In the genomic region with DNA sequence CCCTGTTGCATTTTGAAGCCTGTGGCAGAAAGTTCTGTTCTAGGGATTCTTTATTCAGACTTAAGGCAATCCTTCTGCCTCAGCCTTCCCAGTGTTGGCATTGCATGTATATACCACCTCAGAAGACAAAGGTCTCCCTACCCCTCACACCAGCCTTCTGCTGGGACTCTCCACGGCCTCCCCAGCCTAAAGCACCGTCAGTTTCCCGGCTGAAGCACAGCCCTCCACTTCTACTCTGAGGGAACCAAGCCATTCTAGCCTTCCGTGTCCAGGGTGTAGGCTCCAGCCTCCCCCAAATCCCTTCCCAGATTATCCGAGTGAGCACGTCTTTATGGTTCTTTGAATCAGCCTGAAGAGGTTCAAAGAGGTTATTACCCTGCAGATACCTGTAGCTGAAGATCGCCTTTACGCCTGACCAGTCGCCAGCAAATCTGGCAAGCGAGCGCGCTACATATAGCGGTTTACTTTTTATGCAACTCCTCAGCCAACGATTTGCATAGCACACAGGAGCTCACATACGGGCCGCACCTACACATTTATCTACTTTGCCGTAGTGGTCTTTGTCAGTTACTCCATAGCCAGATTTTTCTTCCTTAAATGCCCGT, we compare ENCODE assay signal across 9 mouse cellular contexts. TPM values are rescaled to one million over a fixed set of nuclear protein-coding genes. Genes with fewer than 3 reads are reported as not detected.
DNase-seq lines count a peak whose midpoint lies in the region; ATAC-seq lines count a peak whose summit lies in the region.
"Had no signal": no experiment of that assay in that cellular context is flagged by ENCODE, and none has a peak within 500 bp of the region (broad histone marks: within the 10 kb centered on the region; RNA-seq: fewer than 3 reads in every experiment).

No protein-coding gene starts in this region.

- H3K9ac ChIP-seq in heart, embryonic 16.5 days (ENCODE audit: low read length), result no peak overlapping the region
- H3K9ac ChIP-seq in forebrain, embryonic 12.5 days, result peak overlapping the region; percentile 13; the same call in 1 of the 2 replicates
- no peak overlapping the region for H3K9ac ChIP-seq in liver, embryonic 12.5 days

- H3K36me3 ChIP-seq in heart, embryonic 16.5 days (ENCODE audit: control insufficient read depth, insufficient read depth), result no peaks in the 10 kb centered on the region
- H3K36me3 ChIP-seq in forebrain, embryonic 12.5 days (replicated peaks), result no peaks in the 10 kb centered on the region
- H3K36me3 ChIP-seq in liver, embryonic 12.5 days, result no peaks in the 10 kb centered on the region

- DNase-seq in heart, adult 9 months (ENCODE audit: low spot score in 2 of 2), result no peak
- DNase-seq in brain, adult 2 months (ENCODE audit: low read depth, low spot score), result peak; percentile 53
- peak; percentile 8 to 12 for DNase-seq in right cerebral cortex, postnatal 36 days (ENCODE audit: low spot score in 2 of 2)
- no peak for DNase-seq in gastrocnemius, adult 8-10 months (ENCODE audit: low spot score in 2 of 2)
- DNase-seq in spleen, postnatal 14 days (ENCODE audit: low spot score in 2 of 2), result no peak

- H3K4me2 ChIP-seq in heart, embryonic 16.5 days (ENCODE audit: low read depth, low read length), result peak overlapping the region; percentile 53
- H3K4me2 ChIP-seq in forebrain, embryonic 12.5 days, result peak overlapping the region; percentile 43
- peak overlapping the region; percentile 58 for H3K4me2 ChIP-seq in liver, embryonic 12.5 days

- H3K4me1 ChIP-seq in heart, embryonic 16.5 days (ENCODE audit: control insufficient read depth, insufficient read depth, low read length), result peaks cover 5% of the 10 kb centered on the region; the same call in 1 of the 2 replicates
- peaks cover 6% of the 10 kb centered on the region; the same call in 1 of the 2 replicates for H3K4me1 ChIP-seq in forebrain, embryonic 12.5 days
- H3K4me1 ChIP-seq in liver, embryonic 12.5 days, result peaks cover 13% of the 10 kb centered on the region; the same call in 1 of the 2 replicates

- no peak for ATAC-seq in heart, embryonic 16.5 days (replicated peaks; ENCODE audit: extremely low read depth, insufficient read depth, low FRiP score)
- ATAC-seq in forebrain, embryonic 12.5 days (ENCODE audit: low FRiP score), result no peak
- no peak for ATAC-seq in liver, embryonic 12.5 days

- peak overlapping the region; percentile 38 for H3K4me3 ChIP-seq in heart, embryonic 16.5 days (ENCODE audit: low read length)
- peak overlapping the region; percentile 33 for H3K4me3 ChIP-seq in forebrain, embryonic 12.5 days (replicated peaks)
- peak overlapping the region; percentile 44 for H3K4me3 ChIP-seq in liver, embryonic 12.5 days

- H3K27ac ChIP-seq in heart, embryonic 16.5 days (ENCODE audit: low read length), result no peak overlapping the region
- no peak overlapping the region for H3K27ac ChIP-seq in forebrain, embryonic 12.5 days
- H3K27ac ChIP-seq in liver, embryonic 12.5 days, result no peak overlapping the region

- no peaks in the 10 kb centered on the region for H3K9me3 ChIP-seq in heart, embryonic 16.5 days (replicated peaks; ENCODE audit: control insufficient read depth, low read length)
- H3K9me3 ChIP-seq in forebrain, embryonic 12.5 days, result no peaks in the 10 kb centered on the region
- no peaks in the 10 kb centered on the region for H3K9me3 ChIP-seq in liver, embryonic 12.5 days (replicated peaks)

- WGBS in heart, embryonic 16.5 days, result 5% methylated on average over 18 of the region's 18 CpGs
- WGBS in forebrain, embryonic 12.5 days, result 2% methylated on average over 18 of the region's 18 CpGs
- 5% methylated on average over 18 of the region's 18 CpGs for WGBS in liver, embryonic 12.5 days (ENCODE audit: insufficient replicate concordance)

- no peaks in the 10 kb centered on the region for H3K27me3 ChIP-seq in heart, embryonic 16.5 days (ENCODE audit: control insufficient read depth, insufficient read depth, low read length)
- H3K27me3 ChIP-seq in forebrain, embryonic 12.5 days, result peaks cover 8% of the 10 kb centered on the region
- H3K27me3 ChIP-seq in liver, embryonic 12.5 days (replicated peaks), result peaks cover 51% of the 10 kb centered on the region

RNA-seq across cellular contexts. Expression of gene Gpx6, which starts 10.1 kb away (rescaled TPM):
- 0.21 TPM in 1 of 2 replicates, not detected in the other for polyA plus RNA-seq in heart, embryonic 16.5 days (2015; fragmentation: Nextera tagmentation; extraction: Ambion mirVana)
- polyA plus RNA-seq in forebrain, embryonic 12.5 days (2016; fragmentation: Nextera tagmentation; extraction: Ambion mirVana), result not detected in 2 replicates
- not detected in 2 replicates for polyA plus RNA-seq in liver, embryonic 12.5 days (2016; fragmentation: Nextera tagmentation; extraction: Ambion mirVana)
- total RNA-seq in gastrocnemius, adult 8-10 months (2022), result not detected
- total RNA-seq: layer of hippocampus, postnatal 25 days had no signal

RNA-seq across cellular contexts. Expression of gene Olfr1367, which starts 24.7 kb away (rescaled TPM):
- not detected in 2 replicates for polyA plus RNA-seq in heart, embryonic 16.5 days (2015; fragmentation: Nextera tagmentation; extraction: Ambion mirVana)
- polyA plus RNA-seq in forebrain, embryonic 12.5 days (2016; fragmentation: Nextera tagmentation; extraction: Ambion mirVana), result not detected in 2 replicates
- polyA plus RNA-seq in liver, embryonic 12.5 days (2016; fragmentation: Nextera tagmentation; extraction: Ambion mirVana), result not detected in 2 replicates
- total RNA-seq in gastrocnemius, adult 8-10 months (2022), result not detected
- total RNA-seq: layer of hippocampus, postnatal 25 days had no signal

RNA-seq across cellular contexts. Expression of gene Gpx5, which starts 29.5 kb away (rescaled TPM):
- not detected in 2 replicates for polyA plus RNA-seq in heart, embryonic 16.5 days (2015; fragmentation: Nextera tagmentation; extraction: Ambion mirVana)
- polyA plus RNA-seq in forebrain, embryonic 12.5 days (2016; fragmentation: Nextera tagmentation; extraction: Ambion mirVana), result not detected in 2 replicates
- polyA plus RNA-seq in liver, embryonic 12.5 days (2016; fragmentation: Nextera tagmentation; extraction: Ambion mirVana), result not detected in 2 replicates
- total RNA-seq in gastrocnemius, adult 8-10 months (2022), result not detected
- total RNA-seq: layer of hippocampus, postnatal 25 days had no signal

RNA-seq across cellular contexts. Expression of gene Zscan12, which starts 40.6 kb away (rescaled TPM):
- polyA plus RNA-seq in heart, embryonic 16.5 days (2015; fragmentation: Nextera tagmentation; extraction: Ambion mirVana), result 7.2 and 9.1 TPM in 2 replicates
- polyA plus RNA-seq in forebrain, embryonic 12.5 days (2016; fragmentation: Nextera tagmentation; extraction: Ambion mirVana), result 20.1 and 20.2 TPM in 2 replicates
- polyA plus RNA-seq in liver, embryonic 12.5 days (2016; fragmentation: Nextera tagmentation; extraction: Ambion mirVana), result 5.5 and 5.8 TPM in 2 replicates
- 10 to 100 TPM in 1 of 4 experiments, 1 to 10 TPM in 3; 7.7 to 10.5 (median 8.5) TPM for total RNA-seq in gastrocnemius, adult 8-10 months (2022)

Comparison
In these comparisons a context has a peak if more than half of its experiments do, and no peak if none do; other contexts are left out.
1. DNase-seq: peak in brain, adult 2 months (single experiment) and right cerebral cortex, postnatal 36 days (2 of 2); none in heart, adult 9 months (0 of 2), gastrocnemius, adult 8-10 months (0 of 2) and spleen, postnatal 14 days (0 of 2).
2. Peak in every context shown above with its lines, with median percentiles within 50 percentile points of each other: H3K4me2 ChIP-seq and H3K4me3 ChIP-seq.